Mouse (Mus musculus) kidney, postnatal 0 days (tissue): ENCODE measurements at regions not wholly inside any gene's neighbourhood (a gene's known extent, or its start where the extent isn't known, plus 50 kb on each side); places are given as distances from the start of the nearest gene placed in this dataset.

ENCODE experiments used
- ATAC-seq: fragments of 200-750 bp; cut with Nextera tagmentation; replicated peaks from 2 replicates; pipeline ENCODE4 v1.8.0; 2017; ENCODE audit warnings: low read depth, moderate number of reproducible peaks, moderate TSS enrichment, moderate library complexity; ENCODE audit not compliant: low FRiP score
- DNase-seq: peaks from one replicate; pipeline ENCODE4 v3.0.0-alpha.2; 2016; ENCODE audit warnings: low spot score
- H3K27ac ChIP-seq: fragments of 300-500 bp; sonication (generic); 2 replicates; pipeline ENCODE4 v1.5.1; 2014; ENCODE audit warnings: mild to moderate bottlenecking
- H3K27me3 ChIP-seq: fragments of 300-500 bp; sonication (generic); 2 replicates; pipeline ENCODE4 v1.6.1; 2014; ENCODE audit warnings: low read length, mixed read lengths; ENCODE audit not compliant: insufficient read depth
- H3K36me3 ChIP-seq: fragments of 300-500 bp; sonication (generic); 2 replicates; pipeline ENCODE4 v1.6.1; 2014; ENCODE audit warnings: low read length, mixed read lengths; ENCODE audit not compliant: insufficient read depth
- H3K4me1 ChIP-seq: fragments of 300-500 bp; sonication (generic); replicated peaks from 2 replicates; pipeline ENCODE4 v1.6.1; 2014; ENCODE audit warnings: antibody characterized with exemption, low read length, mixed read lengths; ENCODE audit not compliant: insufficient read depth
- H3K4me2 ChIP-seq: fragments of 300-500 bp; sonication (generic); 2 replicates; pipeline ENCODE4 v1.6.1; 2014; ENCODE audit warnings: mild to moderate bottlenecking, low read length, moderate library complexity, mixed read lengths
- H3K4me3 ChIP-seq: fragments of 300-500 bp; sonication (generic); replicated peaks from 2 replicates; pipeline ENCODE4 v1.5.1; 2014; ENCODE audit warnings: low read depth, low read length
- H3K9ac ChIP-seq: fragments of 300-500 bp; sonication (generic); 2 replicates; pipeline ENCODE4 v1.6.1; 2014; ENCODE audit warnings: low read depth, low read length
- H3K9me3 ChIP-seq: fragments of 300-500 bp; sonication (generic); replicated peaks from 2 replicates; pipeline ENCODE4 v1.6.1; 2016; ENCODE audit warnings: low read length, inconsistent platforms, mixed read lengths
- CTCF ChIP-seq: IDR thresholded peaks from 2 replicates; pipeline ENCODE4 v1.5.1; 2016; ENCODE audit warnings: antibody characterized with exemption, low read depth, mild to moderate bottlenecking, moderate library complexity
- WGBS: fragments of 180-500 bp; shearing (Covaris S2); extraction: QIAGEN DNeasy Blood & Tissue Kit; methylation state at CpG from one replicate; pipeline ENCODE4 v1.1.7; 2014; 5-methylcytosine and 5-hydroxymethylcytosine counted together

- no peak overlapping the region for H3K27ac ChIP-seq
- 29% methylated on average over 5 of the region's 5 CpGs for WGBS
- ATAC-seq = no peak
- H3K4me2 ChIP-seq = no peak overlapping the region
- no peak for DNase-seq
- no peaks in the 10 kb centered on the region for H3K36me3 ChIP-seq
- no peaks in the 10 kb centered on the region for H3K27me3 ChIP-seq
- H3K4me3 ChIP-seq = no peak overlapping the region
- no peak for TF ChIP-seq CTCF
- H3K9me3 ChIP-seq = no peaks in the 10 kb centered on the region
- H3K4me1 ChIP-seq = no peaks in the 10 kb centered on the region
- H3K9ac ChIP-seq = no peak overlapping the region
These were observed 566.9 kb downstream of the Dok5 start for GRCm38 (mm10) chr2:171298519-171298918.

- DNase-seq (no peak), ATAC-seq (no peak)
- H3K4me2 ChIP-seq = no peak overlapping the region
- no peak overlapping the region for H3K4me3 ChIP-seq
- no peaks in the 10 kb centered on the region for H3K9me3 ChIP-seq
- H3K27me3 ChIP-seq = no peaks in the 10 kb centered on the region
- no peaks in the 10 kb centered on the region for H3K4me1 ChIP-seq
- no peak for TF ChIP-seq CTCF
- H3K9ac ChIP-seq = no peak overlapping the region
- no peaks in the 10 kb centered on the region for H3K36me3 ChIP-seq
- 85% methylated on average over 5 of the region's 5 CpGs for WGBS
- no peak overlapping the region for H3K27ac ChIP-seq
These were observed 564.0 kb downstream of the Dok5 start for GRCm38 (mm10) chr2:171295603-171296002.

- ATAC-seq (no peak), DNase-seq (no peak)
- Histone ChIP-seq H3K36me3 (no peaks in the 10 kb centered on the region), H3K9me3 (no peaks in the 10 kb centered on the region), H3K4me1 (no peaks in the 10 kb centered on the region), H3K9ac (no peak overlapping the region), H3K27me3 (no peaks in the 10 kb centered on the region), H3K4me2 (no peak overlapping the region), H3K4me3 (no peak overlapping the region), H3K27ac (no peak overlapping the region)
- no peak for TF ChIP-seq CTCF
These were observed 561.0 kb downstream of the Dok5 start for GRCm38 (mm10) chr2:171292579-171292978.

- Histone ChIP-seq H3K4me3 (no peak overlapping the region), H3K36me3 (no peaks in the 10 kb centered on the region), H3K27ac (no peak overlapping the region), H3K4me1 (no peaks in the 10 kb centered on the region), H3K27me3 (no peaks in the 10 kb centered on the region), H3K4me2 (no peak overlapping the region), H3K9ac (no peak overlapping the region), H3K9me3 (no peaks in the 10 kb centered on the region)
- ATAC-seq (no peak), DNase-seq (no peak)
- WGBS = 47% methylated on average over 6 of the region's 6 CpGs
- no peak for TF ChIP-seq CTCF
These were observed 554.2 kb downstream of the Dok5 start for GRCm38 (mm10) chr2:171285719-171286394.

GRCm38 (mm10) chr2:171280132-171280531 is 548.5 kb downstream of the Dok5 start:
- DNase-seq = no peak
- no peaks in the 10 kb centered on the region for H3K27me3 ChIP-seq
- no peaks in the 10 kb centered on the region for H3K4me1 ChIP-seq
- H3K9ac ChIP-seq = no peak overlapping the region
- H3K9me3 ChIP-seq = no peaks in the 10 kb centered on the region
- H3K4me3 ChIP-seq = no peak overlapping the region
- H3K27ac ChIP-seq = no peak overlapping the region
- H3K4me2 ChIP-seq = no peak overlapping the region
- no peak for TF ChIP-seq CTCF
- no peak for ATAC-seq
- WGBS = 70% methylated on average over 3 of the region's 3 CpGs
- H3K36me3 ChIP-seq = no peaks in the 10 kb centered on the region

GRCm38 (mm10) chr2:171279319-171279718 is 547.7 kb downstream of the Dok5 start:
- Histone ChIP-seq H3K4me1 (no peaks in the 10 kb centered on the region), H3K4me3 (no peak overlapping the region), H3K9ac (no peak overlapping the region), H3K27ac (no peak overlapping the region), H3K4me2 (no peak overlapping the region), H3K36me3 (no peaks in the 10 kb centered on the region), H3K9me3 (no peaks in the 10 kb centered on the region), H3K27me3 (no peaks in the 10 kb centered on the region)
- no peak for DNase-seq
- ATAC-seq = no peak
- TF ChIP-seq CTCF = no peak
- WGBS = 78% methylated on average over 3 of the region's 3 CpGs

GRCm38 (mm10) chr2:171253194-171253593 is 521.6 kb downstream of the Dok5 start:
- DNase-seq (no peak), ATAC-seq (no peak)
- WGBS = 51% methylated on average over 10 of the region's 10 CpGs
- no peaks in the 10 kb centered on the region for H3K4me1 ChIP-seq
- no peaks in the 10 kb centered on the region for H3K9me3 ChIP-seq
- H3K36me3 ChIP-seq = no peaks in the 10 kb centered on the region
- no peak overlapping the region for H3K27ac ChIP-seq
- H3K4me3 ChIP-seq = no peak overlapping the region
- TF ChIP-seq CTCF = no peak
- H3K27me3 ChIP-seq = no peaks in the 10 kb centered on the region
- no peak overlapping the region for H3K9ac ChIP-seq
- no peak overlapping the region for H3K4me2 ChIP-seq
